Comparison of ENCODE assay signal across 28 mouse cellular contexts in genomic region chr12:85829866-85830265, GRCm38 (mm10).
"Had no signal": no experiment of that assay in that cellular context is flagged by ENCODE, and none has a peak within 500 bp of the region (broad histone marks: within the 10 kb centered on the region; RNA-seq: fewer than 3 reads in every experiment).

No protein-coding gene starts in this region.

- H3K4me3 ChIP-seq: limb, embryonic 10.5 days; limb, embryonic 12.5 days; limb, embryonic 13.5 days; limb, embryonic 15.5 days; liver, embryonic 12.5 days; liver, embryonic 13.5 days; liver, embryonic 15.5 days; lung, embryonic 15.5 days; megakaryocyte, embryonic 14.5 days; midbrain, embryonic 10.5 days; midbrain, embryonic 12.5 days; midbrain, embryonic 13.5 days; midbrain, embryonic 15.5 days; myocyte; neural tube, embryonic 12.5 days had no signal

- H3K9me3 ChIP-seq: limb, embryonic 10.5 days; limb, embryonic 12.5 days; limb, embryonic 13.5 days; limb, embryonic 15.5 days; liver, embryonic 12.5 days; liver, embryonic 13.5 days; liver, embryonic 15.5 days; lung, embryonic 15.5 days; megakaryocyte, embryonic 14.5 days; midbrain, embryonic 10.5 days; midbrain, embryonic 12.5 days; midbrain, embryonic 13.5 days; midbrain, embryonic 15.5 days; neural tube, embryonic 12.5 days had no signal

- DNase-seq: left cerebral cortex, postnatal 4 days; liver; liver, embryonic 13.5 days; liver, postnatal 0 days; lung, adult 18-20 months; lung, adult 2 months; lung, embryonic 14.5 days; lung, postnatal 10 days; lung, postnatal 14 days; lung, postnatal 36 days; lung, postnatal 4 days; midbrain, embryonic 14.5 days had no signal

- H3K27ac ChIP-seq: limb, embryonic 10.5 days; limb, embryonic 12.5 days; limb, embryonic 13.5 days; limb, embryonic 15.5 days; liver, embryonic 12.5 days; liver, embryonic 13.5 days; liver, embryonic 14.5 days; liver, embryonic 15.5 days; lung, embryonic 15.5 days; macrophage; midbrain, embryonic 10.5 days; midbrain, embryonic 12.5 days; midbrain, embryonic 13.5 days; midbrain, embryonic 15.5 days; neural tube, embryonic 12.5 days had no signal

- H3K27me3 ChIP-seq: limb, embryonic 12.5 days; limb, embryonic 13.5 days; limb, embryonic 15.5 days; liver, embryonic 12.5 days; liver, embryonic 13.5 days; liver, embryonic 15.5 days; lung, embryonic 15.5 days; megakaryocyte, embryonic 14.5 days; midbrain, embryonic 12.5 days; midbrain, embryonic 13.5 days; midbrain, embryonic 15.5 days; neural tube, embryonic 12.5 days had no signal

- H3K4me1 ChIP-seq: limb, embryonic 15.5 days; neural tube, embryonic 12.5 days had no signal
